Mouse (Mus musculus): ENCODE measurements around the gene Adam19.

DNA sequence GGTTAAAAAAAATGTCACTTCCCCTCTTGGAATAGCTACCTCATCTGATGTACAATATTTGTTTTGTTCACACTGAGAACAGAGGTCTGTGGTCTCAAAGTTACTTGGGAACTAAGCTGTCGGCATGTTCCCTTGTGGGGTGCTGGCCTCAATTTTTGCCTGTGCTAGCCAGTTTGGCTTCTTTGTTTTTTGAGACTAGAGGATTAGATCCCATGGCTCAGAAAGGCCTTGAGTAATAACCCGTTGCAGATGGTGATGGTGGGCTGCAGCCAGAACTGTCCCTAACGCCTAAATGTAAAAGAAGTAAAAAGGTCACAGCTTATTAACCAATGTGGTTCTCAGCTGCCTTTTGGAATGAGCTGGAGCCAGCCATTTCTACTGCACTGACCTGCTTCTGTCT, 57.4 kb downstream of the Adam19 start:
- no peak for TF ChIP-seq POLR2A (IDR thresholded peaks at IDR 0.05; ENCODE audit: borderline replicate concordance, insufficient read depth, low read length)
- no peak for TF ChIP-seq CTCF (IDR thresholded peaks at IDR 0.05; ENCODE audit: borderline replicate concordance, insufficient read depth, low read depth, low read length)
